Mouse (Mus musculus) stomach, postnatal 0 days (tissue): ENCODE results near the gene Slc13a2. TPM values are rescaled to one million over a fixed set of nuclear protein-coding genes. Genes with fewer than 3 reads are reported as not detected.

Experiments
- ATAC-seq: fragments of 200-750 bp; cut with Nextera tagmentation; 2 replicates; pipeline ENCODE4 v1.8.0; 2017; ENCODE audit not compliant: low FRiP score, low TSS enrichment
- DNase-seq: peaks from one replicate; pipeline ENCODE4 v3.0.0-alpha.2; 2016; ENCODE audit warnings: low spot score
- H3K27ac ChIP-seq: fragments of 300-500 bp; sonication (generic); replicated peaks from 2 replicates; pipeline ENCODE4 v1.5.1; 2014; ENCODE audit warnings: mild to moderate bottlenecking, control low read depth
- H3K27me3 ChIP-seq: fragments of 300-500 bp; sonication (generic); 2 replicates; pipeline ENCODE4 v1.6.1; 2014; ENCODE audit warnings: low read length; ENCODE audit not compliant: control insufficient read depth, insufficient read depth
- H3K36me3 ChIP-seq: fragments of 300-500 bp; sonication (generic); 2 replicates; pipeline ENCODE4 v1.6.1; 2014; ENCODE audit warnings: low read length, mixed read lengths; ENCODE audit not compliant: control insufficient read depth, insufficient read depth
- H3K4me1 ChIP-seq: fragments of 300-500 bp; sonication (generic); replicated peaks from 2 replicates; pipeline ENCODE4 v1.6.1; 2014; ENCODE audit warnings: antibody characterized with exemption; ENCODE audit not compliant: control insufficient read depth, insufficient read depth
- H3K4me2 ChIP-seq: fragments of 300-500 bp; sonication (generic); replicated peaks from 2 replicates; pipeline ENCODE4 v1.6.1; 2014; ENCODE audit warnings: low read depth, mild to moderate bottlenecking, control low read depth, moderate library complexity
- H3K4me3 ChIP-seq: fragments of 300-500 bp; sonication (generic); 2 replicates; pipeline ENCODE4 v1.5.1; 2014; ENCODE audit warnings: low read depth, low read length, control low read depth
- H3K9ac ChIP-seq: fragments of 300-500 bp; sonication (generic); 2 replicates; pipeline ENCODE4 v1.6.1; 2014; ENCODE audit warnings: mild to moderate bottlenecking, low read length, control low read depth, mixed read lengths
- H3K9me3 ChIP-seq: fragments of 300-500 bp; sonication (generic); 2 replicates; pipeline ENCODE4 v1.6.1; 2016; ENCODE audit warnings: low read length; ENCODE audit not compliant: control insufficient read depth
- CTCF ChIP-seq: IDR thresholded peaks from 2 replicates; pipeline ENCODE4 v1.5.1; 2016; ENCODE audit warnings: antibody characterized with exemption, low read depth, mild to moderate bottlenecking, moderate library complexity
- EP300 ChIP-seq: optimal IDR thresholded peaks from 2 replicates; pipeline ENCODE3; 2016; ENCODE audit warnings: antibody characterized with exemption
- WGBS: fragments of 180-500 bp; shearing (Covaris S2); extraction: QIAGEN DNeasy Blood & Tissue Kit; methylation state at CpG from one replicate; pipeline ENCODE4 v1.1.7; 2014; 5-methylcytosine and 5-hydroxymethylcytosine counted together
- polyA plus RNA-seq: library from polyadenylated mRNA; unstranded; fragments of >200 nt; fragmentation: Nextera tagmentation; extraction: Ambion mirVana; gene quantifications from 2 replicates; pipeline ENCODE4 v1.2.1, GENCODE M21; 2015

Gene Slc13a2
- polyA plus RNA-seq, 1 experiment from 2014 or later: 0.39 TPM

DNA sequence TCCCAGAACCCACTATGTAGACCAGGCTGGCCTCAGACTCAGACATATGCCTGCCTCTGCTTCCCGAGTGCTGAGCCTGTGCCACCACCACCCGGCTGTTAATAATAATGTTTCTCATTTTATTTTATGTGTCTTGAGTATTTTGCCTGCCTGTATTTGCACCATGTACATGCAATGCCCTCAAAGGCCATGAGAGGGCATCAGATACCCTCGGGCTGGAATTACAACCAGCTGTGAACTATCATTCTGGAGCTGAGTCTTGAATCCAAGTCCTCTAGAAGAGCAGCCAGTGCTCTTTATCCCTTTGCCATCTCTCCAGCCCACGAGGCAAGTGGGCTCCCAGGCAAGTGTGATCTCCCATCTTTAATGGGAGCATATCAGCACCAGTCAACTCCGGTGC, 33.3 kb upstream of the Slc13a2 start:
- Histone ChIP-seq H3K36me3 (no peaks in the 10 kb centered on the region), H3K27me3 (no peaks in the 10 kb centered on the region), H3K9ac (no peak overlapping the region), H3K4me3 (no peak overlapping the region), H3K27ac (no peak overlapping the region), H3K9me3 (no peaks in the 10 kb centered on the region), H3K4me2 (no peak overlapping the region), H3K4me1 (no peaks in the 10 kb centered on the region)
- TF ChIP-seq EP300 (no peak), CTCF (peak; percentile 79)
- DNase-seq: peak; percentile 54
- WGBS: 23% methylated on average over 5 of the region's 5 CpGs
- ATAC-seq: no peak

DNA sequence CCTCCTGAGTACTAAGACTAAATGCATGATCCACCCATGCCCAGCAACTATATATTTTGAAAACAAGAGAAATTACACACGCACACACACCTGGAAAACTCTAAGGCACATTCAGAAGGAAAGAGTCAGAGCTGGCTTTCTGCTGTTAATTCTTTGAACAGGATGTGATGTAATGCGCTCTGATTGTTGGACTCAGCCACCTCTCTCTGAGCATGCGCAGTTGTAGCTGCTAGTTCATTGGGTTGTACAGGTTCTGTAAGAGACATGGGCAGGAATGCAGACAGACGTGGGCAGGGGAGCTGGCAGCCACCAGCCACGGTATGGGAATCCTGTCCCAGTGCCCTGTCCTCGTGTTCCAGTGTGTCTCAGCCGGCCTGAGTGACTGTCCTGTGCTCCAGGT, 32.3 kb upstream of the Slc13a2 start:
- Histone ChIP-seq H3K27ac (no peak overlapping the region), H3K36me3 (no peaks in the 10 kb centered on the region), H3K9ac (no peak overlapping the region), H3K4me2 (no peak overlapping the region), H3K27me3 (no peaks in the 10 kb centered on the region), H3K9me3 (no peaks in the 10 kb centered on the region), H3K4me3 (no peak overlapping the region), H3K4me1 (no peaks in the 10 kb centered on the region)
- TF ChIP-seq CTCF (no peak), EP300 (no peak)
- ATAC-seq: no peak
- no peak for DNase-seq
- WGBS: 68% methylated on average over 7 of the region's 7 CpGs

DNA sequence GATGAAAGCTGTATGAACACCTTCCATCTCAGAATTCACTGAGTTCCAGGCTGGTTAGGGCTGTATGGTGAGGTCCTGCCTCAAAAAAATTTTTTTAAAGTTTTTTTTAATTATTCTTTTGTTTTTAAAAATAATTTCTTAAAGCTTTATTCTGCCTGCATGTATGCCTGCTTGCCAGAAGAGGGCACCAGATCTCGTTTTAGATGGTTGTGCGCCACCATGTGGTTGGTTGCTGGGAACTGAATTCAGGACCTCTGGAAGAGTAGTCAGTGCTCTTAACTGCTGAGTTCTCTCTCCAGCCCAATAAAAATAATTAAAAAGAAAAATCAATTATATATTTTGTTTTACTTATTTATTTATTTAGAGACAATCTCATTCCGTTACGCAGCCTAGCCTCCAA, 31.7 kb upstream of the Slc13a2 start:
- H3K36me3 ChIP-seq: no peaks in the 10 kb centered on the region

DNA sequence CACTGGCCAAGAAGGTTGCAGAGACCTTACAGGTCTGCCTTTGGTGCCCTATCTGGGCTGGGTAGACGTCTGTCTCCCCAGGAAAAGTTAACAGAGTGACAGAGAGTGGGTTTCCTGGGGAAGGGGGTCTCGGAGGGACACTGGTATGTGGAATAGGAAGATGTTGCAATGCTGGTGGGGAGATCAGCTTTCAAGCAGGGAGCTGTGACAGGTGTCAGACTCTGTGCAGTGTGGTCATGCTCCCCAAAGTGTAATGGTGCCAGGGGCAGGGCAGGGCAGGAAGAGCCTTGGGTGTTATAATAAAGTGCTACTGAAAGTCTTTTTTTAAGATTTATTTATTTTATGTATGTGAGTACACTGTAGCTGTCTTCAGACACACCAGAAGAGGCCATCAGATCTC, 28.3 kb upstream of the Slc13a2 start:
- Histone ChIP-seq H3K27ac (no peak overlapping the region), H3K36me3 (no peaks in the 10 kb centered on the region), H3K4me1 (no peaks in the 10 kb centered on the region), H3K9ac (no peak overlapping the region), H3K4me2 (no peak overlapping the region), H3K9me3 (no peaks in the 10 kb centered on the region), H3K4me3 (no peak overlapping the region), H3K27me3 (no peaks in the 10 kb centered on the region)
- DNase-seq: no peak
- no peak for ATAC-seq
- TF ChIP-seq CTCF: no peak
- TF ChIP-seq EP300: no peak
- WGBS: 42% methylated on average over 2 of the region's 2 CpGs

More for the DNA sequence above, 31.7 kb upstream of the Slc13a2 start:
- TF ChIP-seq EP300 (no peak), CTCF (peak; percentile 96)
- Histone ChIP-seq H3K4me2 (no peak overlapping the region), H3K9me3 (no peaks in the 10 kb centered on the region), H3K9ac (no peak overlapping the region), H3K4me3 (no peak overlapping the region), H3K27ac (no peak overlapping the region), H3K27me3 (no peaks in the 10 kb centered on the region), H3K4me1 (no peaks in the 10 kb centered on the region)
- 16% methylated on average over 4 of the region's 4 CpGs for WGBS
- DNase-seq (peak; percentile 74), ATAC-seq (no peak)

DNA sequence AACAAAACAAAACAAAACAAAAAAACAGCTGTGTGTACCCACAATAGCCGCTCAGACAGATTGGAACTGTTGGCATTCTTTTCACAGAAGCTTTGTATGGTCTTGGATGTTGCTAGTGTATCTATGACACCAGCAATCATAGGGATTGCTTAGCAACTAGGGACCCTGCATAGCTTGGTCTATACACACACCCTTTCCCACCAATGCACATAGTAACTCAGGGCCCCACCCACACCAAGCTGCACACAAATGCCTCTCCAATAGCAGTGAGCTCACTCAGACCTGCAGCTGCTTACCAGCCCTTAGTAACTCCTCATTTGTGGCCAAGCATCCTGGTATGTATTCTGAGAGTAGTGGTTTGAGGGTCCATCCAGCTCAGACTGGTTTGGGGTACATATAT, 26.2 kb upstream of the Slc13a2 start:
- no peak for DNase-seq
- no peaks in the 10 kb centered on the region for H3K4me1 ChIP-seq
- no peak overlapping the region for H3K27ac ChIP-seq
- 71% methylated on average over 1 of the region's 1 CpGs for WGBS
- no peaks in the 10 kb centered on the region for H3K27me3 ChIP-seq
- H3K36me3 ChIP-seq: no peaks in the 10 kb centered on the region
- no peak overlapping the region for H3K4me2 ChIP-seq
- TF ChIP-seq CTCF (no peak), EP300 (no peak)
- H3K4me3 ChIP-seq: no peak overlapping the region
- no peak for ATAC-seq
- no peak overlapping the region for H3K9ac ChIP-seq
- H3K9me3 ChIP-seq: no peaks in the 10 kb centered on the region

DNA sequence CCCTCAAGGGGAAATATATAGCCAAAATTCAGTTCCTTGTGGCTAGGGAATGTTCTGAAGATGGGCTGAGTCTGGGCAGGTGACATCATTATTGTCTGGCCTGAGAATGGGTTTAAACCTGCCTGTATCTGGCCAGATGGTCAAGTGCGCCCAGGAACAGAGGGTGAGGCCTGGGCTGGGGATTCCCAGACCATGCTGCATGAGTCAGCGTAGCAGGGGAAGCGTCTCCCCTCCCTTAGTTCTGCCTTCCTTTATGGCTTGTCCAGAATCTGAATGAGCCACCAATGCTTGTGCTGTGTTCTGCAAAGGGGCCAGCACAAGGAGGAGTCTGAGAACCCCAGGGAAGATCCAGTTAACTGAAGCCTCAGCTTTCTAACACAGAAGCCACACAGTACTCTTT, 25.2 kb upstream of the Slc13a2 start:
- no peak for DNase-seq
- Histone ChIP-seq H3K9me3 (no peaks in the 10 kb centered on the region), H3K4me2 (no peak overlapping the region), H3K36me3 (no peaks in the 10 kb centered on the region), H3K9ac (no peak overlapping the region), H3K4me1 (no peaks in the 10 kb centered on the region), H3K27me3 (no peaks in the 10 kb centered on the region), H3K27ac (no peak overlapping the region), H3K4me3 (no peak overlapping the region)
- 77% methylated on average over 3 of the region's 3 CpGs for WGBS
- no peak for ATAC-seq
- TF ChIP-seq CTCF: no peak
- no peak for TF ChIP-seq EP300
